Mouse (Mus musculus) midbrain, embryonic 10.5 days (tissue): ENCODE measurements around the gene Prl3d2. TPM values are rescaled to one million over a fixed set of nuclear protein-coding genes. Genes with fewer than 3 reads are reported as not detected.
"Not testable (repeated sequence)": the region's sequence is repeated elsewhere in the genome, so short reads cannot be mapped to it uniquely, and the experiment has no call there.

Experiments
- DNase-seq: peaks from one replicate; pipeline ENCODE4 v3.0.0-alpha.2; 2017; ENCODE audit warnings: low spot score
- H3K27ac ChIP-seq: fragments of 300-500 bp; sonication (generic); replicated peaks from 2 replicates; pipeline ENCODE4 v1.5.1; 2016; ENCODE audit warnings: mild to moderate bottlenecking
- H3K27me3 ChIP-seq: fragments of 300-500 bp; sonication (generic); 2 replicates; pipeline ENCODE4 v1.6.1; 2016; ENCODE audit warnings: low read depth, mild to moderate bottlenecking; ENCODE audit not compliant: poor library complexity, severe bottlenecking
- H3K36me3 ChIP-seq: fragments of 300-500 bp; sonication (generic); 2 replicates; pipeline ENCODE4 v1.6.1; 2016; ENCODE audit warnings: mild to moderate bottlenecking, moderate library complexity
- H3K4me1 ChIP-seq: fragments of 300-500 bp; sonication (generic); 2 replicates; pipeline ENCODE4 v1.6.1; 2016
- H3K4me3 ChIP-seq: fragments of 300-500 bp; sonication (generic); 2 replicates; pipeline ENCODE4 v1.5.1; 2016; ENCODE audit warnings: mild to moderate bottlenecking, moderate library complexity
- H3K9me3 ChIP-seq: fragments of 300-500 bp; sonication (generic); replicated peaks from 2 replicates; pipeline ENCODE4 v1.6.1; 2016; ENCODE audit warnings: mild to moderate bottlenecking
- WGBS: fragments of 180-500 bp; shearing (Covaris S2); methylation state at CpG from one replicate; pipeline ENCODE4 v1.1.7; 2016; 5-methylcytosine and 5-hydroxymethylcytosine counted together
- polyA plus RNA-seq: library from polyadenylated mRNA; unstranded; fragments of >200 nt; fragmentation: Nextera tagmentation; extraction: Ambion mirVana; gene quantifications from 2 replicates; pipeline ENCODE4 v1.2.1, GENCODE M21; 2016

Gene Prl3d2
- polyA plus RNA-seq: not detected in 2 replicates

DNA sequence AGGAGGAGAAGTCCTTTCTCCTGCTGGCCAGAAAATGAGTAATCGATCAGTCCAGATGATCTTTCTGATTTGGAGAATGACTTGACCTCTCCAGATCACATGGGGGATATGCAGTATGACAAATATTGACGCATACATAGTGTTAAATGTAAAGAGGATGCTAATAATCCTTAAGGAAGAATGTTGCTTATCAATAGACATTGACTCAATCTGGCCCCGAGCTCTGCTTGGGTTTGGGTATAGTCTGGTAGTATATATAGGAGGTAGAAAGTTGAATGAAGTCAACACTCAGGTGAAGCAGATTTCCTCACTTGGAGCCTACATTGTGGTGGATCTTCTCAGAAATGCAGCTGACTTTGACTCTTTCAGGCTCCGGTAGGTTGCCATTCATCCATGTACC, at the start of gene Prl3d2:
Gene Prl3d2 (plus strand): TSS at position 301 of the 400 bp plus-strand sequence.
- H3K36me3 ChIP-seq, H3K9me3 ChIP-seq, H3K27me3 ChIP-seq, DNase-seq, H3K27ac ChIP-seq, H3K4me1 ChIP-seq, H3K4me3 ChIP-seq: not testable (repeated sequence)
- 92% methylated on average over 4 of the region's 4 CpGs for WGBS

DNA sequence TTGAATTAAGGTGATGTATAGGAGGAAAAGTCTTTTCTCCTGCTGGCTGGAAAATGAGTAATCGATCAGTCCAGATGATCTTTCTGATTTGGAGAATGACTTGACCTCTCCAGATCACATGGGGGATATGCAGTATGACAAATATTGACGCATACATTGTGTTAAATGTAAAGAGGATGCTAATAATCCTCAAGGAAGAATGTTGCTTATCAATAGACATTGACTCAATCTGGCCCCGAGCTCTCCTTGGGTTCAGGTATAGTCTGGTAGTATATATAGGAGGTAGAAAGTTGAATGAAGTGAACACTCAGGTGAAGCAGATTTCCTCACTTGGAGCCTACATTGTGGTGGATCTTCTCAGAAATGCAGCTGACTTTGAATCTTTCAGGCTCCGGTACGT, 27.6 kb upstream of the Prl3d2 start, which contains the start of gene Prl3d1:
Gene Prl3d1 (plus strand): TSS at position 301 of the 400 bp plus-strand sequence.
- DNase-seq, H3K4me3 ChIP-seq, H3K36me3 ChIP-seq, H3K9me3 ChIP-seq, H3K4me1 ChIP-seq, H3K27me3 ChIP-seq, H3K27ac ChIP-seq: not testable (repeated sequence)
- WGBS: 90% methylated on average over 5 of the region's 5 CpGs

DNA sequence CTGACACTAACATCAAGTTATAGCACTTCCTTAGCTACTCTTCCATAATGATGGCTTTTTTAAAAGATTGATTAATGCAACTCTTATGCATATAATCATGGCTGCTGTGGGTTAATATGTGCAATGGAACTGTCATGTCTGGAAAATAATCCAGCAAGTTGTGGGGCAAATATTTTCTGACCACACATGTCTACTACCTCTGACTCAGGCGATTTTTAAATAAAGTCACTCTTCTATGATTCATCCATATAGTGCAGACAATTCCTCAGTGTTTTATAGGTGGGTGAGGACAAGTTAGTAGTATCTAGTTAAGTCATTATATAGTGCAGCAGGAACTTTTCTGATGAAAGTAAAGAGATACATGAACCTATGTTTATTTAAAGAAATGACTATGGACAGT, 26.8 kb downstream of the Prl3d2 start:
- H3K36me3 ChIP-seq: no peaks in the 10 kb centered on the region
- no peak overlapping the region for H3K27ac ChIP-seq
- H3K4me3 ChIP-seq: no peak overlapping the region
- no peaks in the 10 kb centered on the region for H3K9me3 ChIP-seq
- no peaks in the 10 kb centered on the region for H3K4me1 ChIP-seq
- H3K27me3 ChIP-seq: no peaks in the 10 kb centered on the region
- 81% methylated on average over 1 of the region's 1 CpGs for WGBS
- no peak for DNase-seq

DNA sequence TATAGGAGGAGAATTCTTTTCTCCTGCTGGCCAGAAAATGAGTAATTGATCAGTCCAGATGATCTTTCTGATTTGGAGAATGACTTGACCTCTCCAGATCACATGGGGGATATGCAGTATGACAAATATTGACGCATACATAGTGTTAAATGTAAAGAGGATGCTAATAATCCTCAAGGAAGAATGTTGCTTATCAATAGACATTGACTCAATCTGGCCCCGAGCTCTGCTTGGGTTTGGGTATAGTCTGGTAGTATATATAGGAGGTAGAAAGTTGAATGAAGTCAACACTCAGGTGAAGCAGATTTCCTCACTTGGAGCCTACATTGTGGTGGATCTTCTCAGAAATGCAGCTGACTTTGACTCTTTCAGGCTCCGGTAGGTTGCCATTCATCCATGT, 35.0 kb downstream of the Prl3d2 start, which contains the start of gene Prl3d3:
Gene Prl3d3 (plus strand): TSS at position 301 of the 400 bp plus-strand sequence.
- WGBS: 85% methylated on average over 3 of the region's 3 CpGs
- DNase-seq, H3K4me3 ChIP-seq: not testable (repeated sequence)

More for the DNA sequence above, 35.0 kb downstream of the Prl3d2 start, which contains the start of gene Prl3d3:
- H3K4me1 ChIP-seq, H3K27me3 ChIP-seq, H3K27ac ChIP-seq, H3K36me3 ChIP-seq, H3K9me3 ChIP-seq: not testable (repeated sequence)

Other genes with a start within 250 kb of the Prl3d2 start
- not detected in 2 replicates for gene Prl, start 64.1 kb upstream of the Prl3d2 start, polyA plus RNA-seq
- gene Prl3d1, start 27.5 kb upstream of the Prl3d2 start, polyA plus RNA-seq: not detected in 2 replicates
- not detected in 2 replicates for gene Prl3d3, start 35.1 kb downstream of the Prl3d2 start, polyA plus RNA-seq
- gene Prl3c1, start 75.0 kb downstream of the Prl3d2 start, polyA plus RNA-seq: not detected in 2 replicates
- gene Prl3b1, start 120.1 kb downstream of the Prl3d2 start, polyA plus RNA-seq: 0.62 and 1.6 TPM in 2 replicates
- gene Prl3a1, start 137.7 kb downstream of the Prl3d2 start, polyA plus RNA-seq: not detected in 2 replicates
- not detected in 2 replicates for gene Prl6a1, start 190.9 kb downstream of the Prl3d2 start, polyA plus RNA-seq
- not detected in 2 replicates for gene Prl8a2, start 224.0 kb downstream of the Prl3d2 start, polyA plus RNA-seq